Mouse (Mus musculus) kidney, adult 2 months (tissue): Measurements from ENCODE around the gene Cldn20.

Source experiments
- CTCF ChIP-seq: fragments of 200-500 bp; conservative IDR thresholded peaks from 2 replicates; pipeline ENCODE4 v1.5.1; 2011; ENCODE audit warnings: low read depth, mild to moderate bottlenecking, control low read depth, low read length, moderate library complexity, mixed read lengths; ENCODE audit not compliant: insufficient read depth, insufficient read length
- POLR2A ChIP-seq: fragments of 200-500 bp; IDR thresholded peaks from one replicate; pipeline ENCODE4 v1.6.1; 2011; ENCODE audit warnings: low read depth, low read length, control low read depth

GRCm38 (mm10) chr17:3570876-3571275, 38.5 kb downstream of the Cldn20 start:
- TF ChIP-seq CTCF (peak; percentile 85), POLR2A (no peak)
